Mouse (Mus musculus) forebrain, embryonic 13.5 days (tissue): ENCODE data around the gene Tfap2c. TPM values are rescaled to one million over a fixed set of nuclear protein-coding genes. Genes with fewer than 3 reads are reported as not detected.

Source experiments
- ATAC-seq: fragments of 200-750 bp; cut with Nextera tagmentation; 2 replicates; pipeline ENCODE4 v1.8.0; 2017
- H3K27ac ChIP-seq: fragments of 300-500 bp; sonication (generic); 2 replicates; pipeline ENCODE4 v1.5.1; 2015; ENCODE audit warnings: inconsistent platforms, mild to moderate bottlenecking, moderate library complexity
- H3K27me3 ChIP-seq: fragments of 300-500 bp; sonication (generic); 2 replicates; pipeline ENCODE4 v1.6.1; 2015; ENCODE audit warnings: mild to moderate bottlenecking, inconsistent platforms
- H3K36me3 ChIP-seq: fragments of 300-500 bp; sonication (generic); 2 replicates; pipeline ENCODE4 v1.6.1; 2015; ENCODE audit warnings: mild to moderate bottlenecking, inconsistent platforms; ENCODE audit not compliant: poor library complexity, severe bottlenecking
- H3K4me1 ChIP-seq: fragments of 300-500 bp; sonication (generic); 2 replicates; pipeline ENCODE4 v1.6.1; 2015; ENCODE audit warnings: inconsistent platforms
- H3K4me2 ChIP-seq: fragments of 300-500 bp; sonication (generic); 2 replicates; pipeline ENCODE4 v1.6.1; 2015; ENCODE audit warnings: inconsistent platforms, mild to moderate bottlenecking, moderate library complexity
- H3K4me3 ChIP-seq: fragments of 300-500 bp; sonication (generic); 2 replicates; pipeline ENCODE4 v1.5.1; 2015; ENCODE audit warnings: mild to moderate bottlenecking, inconsistent platforms
- H3K9ac ChIP-seq: fragments of 300-500 bp; sonication (generic); 2 replicates; pipeline ENCODE4 v1.6.1; 2015; ENCODE audit warnings: mild to moderate bottlenecking, inconsistent platforms
- H3K9me3 ChIP-seq: fragments of 300-500 bp; sonication (generic); replicated peaks from 2 replicates; pipeline ENCODE4 v1.6.1; 2016; ENCODE audit warnings: inconsistent platforms
- WGBS: fragments of 180-500 bp; shearing (Covaris S2); methylation state at CpG from one replicate; pipeline ENCODE4 v1.1.7; 2015; 5-methylcytosine and 5-hydroxymethylcytosine counted together
- polyA plus RNA-seq: library from polyadenylated mRNA; unstranded; fragments of >200 nt; fragmentation: Nextera tagmentation; extraction: Ambion mirVana; gene quantifications from 2 replicates; pipeline ENCODE4 v1.2.1, GENCODE M21; 2015

The Tfap2c gene
- polyA plus RNA-seq, 1 experiment from 2014 or later, result 35.1 TPM

GRCm38 (mm10) chr2:172543987-172544386, 5.4 kb upstream of the Tfap2c start:
- no peak for ATAC-seq
- 48% methylated on average over 4 of the region's 4 CpGs for WGBS
- H3K4me2 ChIP-seq, result no peak overlapping the region
- peaks cover 63% of the 10 kb centered on the region for H3K27me3 ChIP-seq
- no peak overlapping the region for H3K4me3 ChIP-seq
- H3K27ac ChIP-seq, result no peak overlapping the region
- H3K36me3 ChIP-seq, result no peaks in the 10 kb centered on the region
- H3K9ac ChIP-seq, result no peak overlapping the region
- peaks cover 11% of the 10 kb centered on the region; the same call in 1 of the 2 replicates for H3K9me3 ChIP-seq
- H3K4me1 ChIP-seq, result peaks cover 17% of the 10 kb centered on the region

GRCm38 (mm10) chr2:172544601-172545127, 4.7 kb upstream of the Tfap2c start:
- Histone ChIP-seq H3K27ac (no peak overlapping the region), H3K4me2 (no peak overlapping the region), H3K4me1 (peaks cover 24% of the 10 kb centered on the region), H3K9ac (no peak overlapping the region), H3K4me3 (no peak overlapping the region), H3K27me3 (peaks cover 70% of the 10 kb centered on the region), H3K36me3 (no peaks in the 10 kb centered on the region), H3K9me3 (peaks cover 11% of the 10 kb centered on the region; the same call in 1 of the 2 replicates)
- ATAC-seq, result no peak
- WGBS, result 8% methylated on average over 6 of the region's 6 CpGs

DNA sequence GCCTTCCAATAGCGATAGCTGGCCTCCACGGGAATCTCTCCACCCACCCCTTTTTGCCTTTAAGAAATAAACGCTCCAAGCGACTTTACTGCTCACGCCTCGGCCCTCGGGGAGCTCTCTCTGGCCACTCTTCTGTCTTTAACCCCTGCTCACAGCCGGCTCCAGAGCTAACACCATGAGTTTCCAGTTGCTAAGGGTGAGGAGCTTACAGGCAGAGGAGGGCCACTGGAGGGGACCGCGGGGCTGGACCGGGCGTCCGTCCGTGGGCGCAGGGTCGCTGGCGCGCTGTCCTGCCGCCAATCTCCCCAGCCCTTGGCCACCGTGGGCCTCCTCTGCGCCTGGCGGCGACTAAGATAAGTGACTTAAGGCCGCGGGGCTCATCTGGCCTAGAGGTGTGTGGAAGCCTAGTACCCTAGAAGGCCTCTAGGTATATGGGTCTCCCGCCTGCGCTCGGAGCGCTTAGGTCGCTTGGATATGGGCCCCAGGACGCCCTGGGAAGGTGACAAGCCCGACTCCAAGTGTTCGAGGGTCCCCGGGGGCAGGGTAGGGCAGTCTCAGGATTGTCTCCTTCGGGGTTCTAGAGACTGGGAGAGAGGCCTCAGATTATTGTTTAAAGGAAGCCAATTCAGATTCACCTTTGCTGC, 3.7 kb upstream of the Tfap2c start:
- 6% methylated on average over 35 of the region's 35 CpGs for WGBS
- H3K4me1 ChIP-seq, result peaks cover 34% of the 10 kb centered on the region
- H3K9ac ChIP-seq, result no peak overlapping the region
- H3K4me3 ChIP-seq, result no peak overlapping the region
- H3K9me3 ChIP-seq, result peaks cover under 1% of the 10 kb centered on the region; the same call in 1 of the 2 replicates
- H3K36me3 ChIP-seq, result no peaks in the 10 kb centered on the region
- no peak overlapping the region for H3K27ac ChIP-seq
- no peak for ATAC-seq
- peaks cover 78% of the 10 kb centered on the region for H3K27me3 ChIP-seq
- no peak overlapping the region for H3K4me2 ChIP-seq

- Histone ChIP-seq H3K4me1 (peaks cover 42% of the 10 kb centered on the region), H3K9me3 (no peaks in the 10 kb centered on the region), H3K4me2 (no peak overlapping the region), H3K4me3 (no peak overlapping the region), H3K27me3 (peaks cover 82% of the 10 kb centered on the region), H3K36me3 (no peaks in the 10 kb centered on the region), H3K27ac (no peak overlapping the region), H3K9ac (no peak overlapping the region)
- 16% methylated on average over 16 of the region's 16 CpGs for WGBS
- ATAC-seq, result no peak
Observed at GRCm38 (mm10) chr2:172546551-172546950, 2.8 kb upstream of the Tfap2c start.

DNA sequence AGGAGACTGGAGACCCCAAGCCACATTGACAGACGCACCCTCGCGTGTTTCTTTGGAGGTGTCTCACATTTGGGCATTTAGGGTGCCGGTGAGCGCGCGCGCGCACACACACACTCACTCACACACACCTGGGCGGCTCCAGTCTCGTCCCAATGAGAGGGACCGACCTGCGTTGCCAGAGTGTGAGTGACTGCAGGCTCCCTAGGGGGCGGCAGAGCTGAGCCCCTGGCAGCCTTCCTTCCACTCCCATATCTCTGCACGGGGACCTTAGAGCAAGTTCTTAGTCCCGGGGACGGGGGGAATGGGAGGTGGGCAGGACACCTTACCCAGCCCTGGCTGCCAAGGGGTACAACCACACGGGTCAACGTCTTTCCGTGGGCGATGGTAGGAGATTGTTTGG, 2.3 kb upstream of the Tfap2c start:
- Histone ChIP-seq H3K4me1 (peaks cover 46% of the 10 kb centered on the region), H3K27me3 (peaks cover 86% of the 10 kb centered on the region), H3K4me2 (peak overlapping the region; percentile 56), H3K36me3 (no peaks in the 10 kb centered on the region), H3K9ac (peak overlapping the region; percentile 12; the same call in 1 of the 2 replicates), H3K9me3 (no peaks in the 10 kb centered on the region), H3K4me3 (peak overlapping the region; percentile 24), H3K27ac (no peak overlapping the region)
- peak; percentile 52 for ATAC-seq
- under 1% methylated on average over 21 of the region's 21 CpGs for WGBS

DNA sequence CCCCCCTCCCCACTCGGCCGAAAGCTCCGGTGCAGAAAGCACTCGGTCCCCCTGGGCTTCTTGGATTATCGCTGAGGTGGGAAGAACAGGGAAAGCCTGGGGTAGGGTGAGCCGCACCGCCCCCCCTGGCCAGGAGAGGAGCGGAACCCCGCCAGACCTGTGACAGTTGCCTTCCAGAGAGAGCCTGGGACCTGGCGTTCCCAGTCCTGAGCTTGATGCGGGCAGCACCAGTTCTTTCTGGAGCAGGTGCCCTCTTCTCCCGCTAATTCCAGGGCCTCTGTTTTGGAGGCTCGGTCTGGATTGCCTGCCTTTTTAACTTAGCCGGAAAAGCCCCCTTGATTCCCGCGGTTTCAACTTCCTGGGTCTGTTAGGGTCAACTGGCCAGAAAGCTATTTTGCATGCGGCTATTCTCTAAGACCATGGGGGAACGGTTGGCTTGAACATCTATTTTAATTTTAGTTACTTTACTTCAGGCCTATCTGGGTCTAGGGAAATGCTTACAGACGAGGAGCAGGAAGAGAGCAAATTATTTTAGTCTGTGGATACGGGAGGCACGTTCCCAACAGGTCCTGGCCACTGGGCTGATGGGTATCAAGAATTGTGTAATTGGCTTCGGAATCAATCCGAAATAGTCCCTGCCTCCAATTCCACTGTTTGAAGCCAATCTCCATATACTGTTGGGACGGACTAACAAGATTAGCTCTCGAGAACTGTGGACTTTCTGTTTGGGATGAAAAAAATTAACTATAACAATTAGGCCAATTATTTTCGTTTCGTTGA, 1.4 kb upstream of the Tfap2c start:
- Histone ChIP-seq H3K9ac (no peak overlapping the region), H3K9me3 (no peaks in the 10 kb centered on the region)

GRCm38 (mm10) chr2:172548672-172549255, 629 bp upstream of the Tfap2c start:
- H3K4me3 ChIP-seq, result peak overlapping the region; percentile 59

More for the DNA sequence above, 1.4 kb upstream of the Tfap2c start:
- no peak overlapping the region for H3K27ac ChIP-seq
- peaks cover 54% of the 10 kb centered on the region for H3K4me1 ChIP-seq
- 6% methylated on average over 23 of the region's 27 CpGs for WGBS
- peak overlapping the region; percentile 59 for H3K4me3 ChIP-seq
- H3K36me3 ChIP-seq, result no peaks in the 10 kb centered on the region
- H3K4me2 ChIP-seq, result peak overlapping the region; percentile 77
- ATAC-seq, result no peak
- H3K27me3 ChIP-seq, result peaks cover 93% of the 10 kb centered on the region

DNA sequence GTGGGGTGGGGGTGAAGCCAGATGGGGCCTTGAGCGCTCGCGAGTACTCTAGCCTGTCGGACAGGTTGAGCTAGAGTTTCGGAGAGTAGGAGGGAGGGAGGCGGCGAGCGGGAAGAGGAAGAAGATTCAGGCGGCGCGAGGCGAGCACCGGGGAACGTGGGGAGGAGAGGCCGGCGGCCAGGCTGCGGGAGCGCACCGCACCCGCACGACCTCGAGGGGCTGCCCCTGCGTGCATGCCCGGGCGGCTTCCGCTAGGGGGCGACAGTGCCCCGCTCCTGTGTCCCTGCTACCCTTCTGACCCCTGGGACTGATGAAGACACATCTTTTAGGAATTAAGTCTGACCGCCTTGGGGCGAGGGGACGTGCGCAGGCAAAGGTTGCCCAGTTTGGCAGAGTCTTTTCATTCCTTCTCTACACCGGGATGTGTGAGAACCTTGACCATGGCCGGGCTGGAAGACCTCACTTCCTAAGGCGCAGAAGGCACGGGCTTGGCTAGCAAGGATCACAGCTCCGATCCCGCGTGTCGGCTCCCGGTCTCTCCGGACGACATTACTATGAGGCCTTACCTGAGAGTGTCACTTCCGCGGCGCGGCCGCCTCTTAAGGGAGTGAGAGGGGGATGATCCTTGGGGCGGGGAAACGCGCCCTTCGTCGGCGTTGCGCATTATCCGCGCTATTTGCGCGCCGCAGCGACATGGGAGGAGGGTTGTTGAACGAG, 1.1 kb downstream of the Tfap2c start:
- Histone ChIP-seq H3K9ac (peak overlapping the region; percentile 77), H3K4me2 (peak overlapping the region; percentile 77), H3K36me3 (no peaks in the 10 kb centered on the region), H3K27me3 (peaks cover 93% of the 10 kb centered on the region), H3K27ac (peak overlapping the region; percentile 51), H3K9me3 (no peaks in the 10 kb centered on the region), H3K4me3 (peak overlapping the region; percentile 59), H3K4me1 (peaks cover 71% of the 10 kb centered on the region)
- peak; percentile 62 for ATAC-seq
- WGBS, result under 1% methylated on average over 62 of the region's 62 CpGs

More at GRCm38 (mm10) chr2:172548672-172549255, 629 bp upstream of the Tfap2c start:
- ATAC-seq, result no peak
- Histone ChIP-seq H3K4me1 (peaks cover 61% of the 10 kb centered on the region), H3K27ac (no peak overlapping the region), H3K36me3 (no peaks in the 10 kb centered on the region), H3K9me3 (no peaks in the 10 kb centered on the region), H3K27me3 (peaks cover 96% of the 10 kb centered on the region), H3K9ac (0 out of 2 replicates have a peak overlapping the region, but pooled peaks have one; percentile 77), H3K4me2 (peak overlapping the region; percentile 77)
- WGBS, result 2% methylated on average over 27 of the region's 27 CpGs

DNA sequence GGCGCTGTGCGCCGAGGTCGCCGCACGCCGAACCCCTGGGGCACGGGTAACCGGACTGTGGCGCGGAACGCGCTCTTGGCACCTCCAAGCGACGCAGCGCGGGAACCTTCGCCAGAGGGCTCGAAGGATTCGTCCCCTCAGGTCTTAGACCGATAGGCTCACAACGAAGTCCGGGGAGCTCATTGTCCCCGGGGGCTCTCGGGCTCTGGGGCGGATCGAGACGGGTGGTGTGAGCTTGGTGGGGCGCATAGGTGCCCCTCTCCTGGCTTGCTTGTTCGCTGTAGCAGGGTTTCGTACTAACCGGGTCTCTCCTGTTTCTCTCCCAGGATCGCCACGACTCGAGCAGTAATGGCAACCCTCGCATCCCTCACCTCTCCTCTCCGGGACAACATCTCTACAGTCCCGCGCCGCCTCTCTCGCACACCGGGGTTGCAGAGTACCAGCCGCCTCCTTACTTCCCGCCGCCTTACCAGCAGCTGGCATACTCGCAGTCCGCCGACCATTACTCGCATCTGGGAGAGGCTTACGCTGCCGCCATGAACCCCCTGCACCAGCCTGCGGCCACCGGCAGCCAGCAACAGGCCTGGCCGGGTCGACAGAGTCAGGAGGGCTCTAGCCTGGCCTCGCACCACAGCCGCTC, 1.8 kb downstream of the Tfap2c start:
- Histone ChIP-seq H3K27me3 (peaks cover 93% of the 10 kb centered on the region), H3K27ac (peak overlapping the region; percentile 51), H3K9ac (peak overlapping the region; percentile 77), H3K4me1 (peaks cover 71% of the 10 kb centered on the region), H3K36me3 (0 out of 2 replicates have a peak, but pooled peaks cover 6% of the 10 kb centered on the region), H3K9me3 (no peaks in the 10 kb centered on the region), H3K4me2 (peak overlapping the region; percentile 77), H3K4me3 (peak overlapping the region; percentile 59)
- under 1% methylated on average over 57 of the region's 57 CpGs for WGBS
- ATAC-seq, result no peak

DNA sequence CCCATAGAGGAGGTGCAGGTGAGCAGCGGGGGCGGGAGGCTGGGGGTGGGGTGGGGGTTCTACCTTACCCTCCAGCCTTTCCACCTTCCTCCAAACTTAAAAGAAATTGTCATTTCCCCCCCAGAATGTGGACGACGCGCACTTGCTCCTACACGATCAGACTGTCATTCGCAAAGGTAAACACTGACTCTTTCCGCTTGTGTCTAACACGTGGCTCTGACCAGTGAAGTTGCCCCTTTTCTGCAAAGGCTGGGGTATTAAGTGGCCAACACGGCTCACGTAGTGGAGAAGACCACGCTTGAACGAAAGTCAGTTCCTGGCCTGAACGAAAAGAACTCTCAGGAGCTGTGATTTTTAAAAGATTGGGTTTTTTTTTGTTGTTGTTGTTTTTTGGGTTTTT, 2.5 kb downstream of the Tfap2c start:
- ATAC-seq, result no peak

DNA sequence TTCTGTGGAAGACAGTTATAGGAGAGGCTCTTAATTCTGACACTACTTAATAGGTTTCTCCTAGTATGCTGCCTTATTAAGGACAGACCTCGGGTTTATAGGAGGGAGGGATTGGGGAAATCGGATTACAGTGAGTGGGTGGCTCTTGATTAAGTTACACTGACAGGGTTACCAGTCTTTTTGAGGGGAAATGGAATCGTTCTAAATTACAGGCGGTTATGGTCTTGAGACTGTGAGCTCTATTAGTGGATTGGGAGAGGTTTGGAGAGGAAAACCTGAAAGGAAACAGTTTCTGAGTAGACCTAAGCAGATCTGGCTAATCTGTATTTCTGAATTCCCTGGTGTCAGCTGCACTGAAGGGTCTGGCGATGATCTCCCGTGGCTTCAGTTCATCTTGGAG, 3.3 kb downstream of the Tfap2c start:
- H3K27me3 ChIP-seq, result peaks cover 87% of the 10 kb centered on the region
- H3K4me2 ChIP-seq, result peak overlapping the region; percentile 77
- ATAC-seq, result no peak
- H3K9me3 ChIP-seq, result no peaks in the 10 kb centered on the region
- peak overlapping the region; percentile 59 for H3K4me3 ChIP-seq
- peaks cover 69% of the 10 kb centered on the region for H3K4me1 ChIP-seq
- peak overlapping the region; percentile 77 for H3K9ac ChIP-seq
- under 1% methylated on average over 6 of the region's 6 CpGs for WGBS
- H3K36me3 ChIP-seq, result 0 out of 2 replicates have a peak, but pooled peaks cover 9% of the 10 kb centered on the region
- H3K27ac ChIP-seq, result peak overlapping the region; percentile 51; the same call in 1 of the 2 replicates

More for the DNA sequence above, 2.5 kb downstream of the Tfap2c start:
- H3K4me3 ChIP-seq, result peak overlapping the region; percentile 59
- H3K4me2 ChIP-seq, result peak overlapping the region; percentile 77
- H3K36me3 ChIP-seq, result 0 out of 2 replicates have a peak, but pooled peaks cover 9% of the 10 kb centered on the region
- peaks cover 71% of the 10 kb centered on the region for H3K4me1 ChIP-seq
- H3K27me3 ChIP-seq, result peaks cover 91% of the 10 kb centered on the region
- H3K9me3 ChIP-seq, result no peaks in the 10 kb centered on the region
- no peak overlapping the region for H3K27ac ChIP-seq
- peak overlapping the region; percentile 77 for H3K9ac ChIP-seq
- WGBS, result 2% methylated on average over 14 of the region's 14 CpGs
